Mouse (Mus musculus): ENCODE measurements around the gene Tlr9. TPM values are rescaled to one million over a fixed set of nuclear protein-coding genes. Genes with fewer than 3 reads are reported as not detected.

Tlr9 gene
- polyA plus RNA-seq, 1 experiment from 2014 or later = 0.09 TPM

DNA sequence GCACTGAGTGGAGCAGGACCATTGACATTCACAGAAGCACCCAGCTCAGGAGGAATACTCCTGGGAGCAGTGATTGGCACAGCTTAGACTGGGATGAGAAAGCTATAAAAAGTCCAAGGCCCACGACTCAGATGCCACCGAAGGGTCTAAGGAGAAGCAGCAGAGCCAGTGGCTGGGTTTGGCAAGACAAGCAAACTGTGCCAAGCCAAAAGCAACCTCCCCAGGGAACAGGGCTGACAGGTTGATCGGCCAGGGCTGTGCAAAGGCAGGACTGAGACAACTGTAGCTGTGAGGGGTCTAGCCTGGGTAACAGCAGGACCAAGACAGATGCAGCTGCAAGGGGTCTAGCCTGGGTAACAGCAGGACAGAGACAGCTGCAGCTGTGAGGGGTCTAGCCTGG, 10.6 kb downstream of the Tlr9 start:
- no peak overlapping the region for H3K9ac ChIP-seq
- ATAC-seq (ENCODE audit: insufficient read depth) (no peak), DNase-seq (no peak)
- H3K27ac ChIP-seq (ENCODE audit: low read depth) = no peak overlapping the region
- H3K9me3 ChIP-seq (ENCODE audit: low read depth, low read length) = no peaks in the 10 kb centered on the region
- H3K4me3 ChIP-seq (ENCODE audit: low read depth, low read length) = no peak overlapping the region
- H3K4me1 ChIP-seq (ENCODE audit: insufficient read depth) = no peaks in the 10 kb centered on the region
- H3K36me3 ChIP-seq (ENCODE audit: insufficient read depth) = peaks cover 58% of the 10 kb centered on the region
- H3K4me2 ChIP-seq = no peak overlapping the region
- 93% methylated on average over 3 of the region's 3 CpGs for WGBS
- TF ChIP-seq CTCF (IDR thresholded peaks at IDR 0.05; ENCODE audit: low read depth) = no peak
- no peaks in the 10 kb centered on the region for H3K27me3 ChIP-seq (ENCODE audit: insufficient read depth, low read length)

GRCm38 (mm10) chr9:106233953-106234352, 11.6 kb downstream of the Tlr9 start:
- Histone ChIP-seq H3K4me1 (ENCODE audit: insufficient read depth) (no peaks in the 10 kb centered on the region), H3K9ac (no peak overlapping the region), H3K27ac (ENCODE audit: low read depth) (no peak overlapping the region), H3K4me2 (no peak overlapping the region), H3K4me3 (ENCODE audit: low read depth, low read length) (no peak overlapping the region), H3K9me3 (ENCODE audit: low read depth, low read length) (no peaks in the 10 kb centered on the region), H3K27me3 (ENCODE audit: insufficient read depth, low read length) (no peaks in the 10 kb centered on the region), H3K36me3 (ENCODE audit: insufficient read depth) (peaks cover 68% of the 10 kb centered on the region)
- no peak for TF ChIP-seq CTCF (IDR thresholded peaks at IDR 0.05; ENCODE audit: low read depth)
- DNase-seq (no peak), ATAC-seq (ENCODE audit: insufficient read depth) (no peak)
- WGBS = 77% methylated on average over 6 of the region's 6 CpGs

- 83% methylated on average over 23 of the region's 23 CpGs for WGBS
- TF ChIP-seq CTCF (IDR thresholded peaks at IDR 0.05; ENCODE audit: low read depth) = no peak
- no peak for DNase-seq
These were observed 12.9 kb downstream of the Tlr9 start for GRCm38 (mm10) chr9:106235194-106235830.

DNA sequence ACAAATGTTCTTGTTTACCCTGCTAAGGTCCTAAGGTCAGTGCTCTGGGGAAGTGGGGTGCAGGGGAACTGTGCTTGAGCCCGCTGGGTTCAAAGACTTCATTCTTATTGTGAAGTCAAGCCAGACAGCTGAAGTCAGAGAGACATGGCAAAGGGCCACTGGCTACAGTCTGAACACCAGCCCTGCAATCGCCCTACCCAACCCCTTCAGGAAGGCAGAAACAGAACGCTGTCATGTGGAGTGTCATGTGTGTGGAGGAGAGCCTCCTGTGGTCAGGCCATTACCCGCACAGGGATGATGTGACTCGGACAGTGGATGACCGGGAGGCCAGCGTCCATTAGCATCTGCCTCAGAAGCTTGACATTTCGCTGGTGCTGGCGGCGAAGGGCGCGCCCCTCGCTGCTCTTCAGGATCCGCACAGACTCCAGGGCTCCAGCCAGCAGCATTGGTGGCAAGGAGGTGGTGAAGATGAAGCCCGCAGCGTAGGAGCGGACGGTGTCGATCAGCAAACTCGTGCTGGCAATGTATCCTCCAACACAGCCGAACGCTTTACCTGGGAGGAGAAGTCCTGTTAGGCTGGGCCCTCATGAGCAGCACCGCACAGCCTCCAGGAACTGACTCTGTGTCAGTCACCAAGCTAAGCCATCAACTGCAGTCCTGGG, 13.9 kb downstream of the Tlr9 start:
- TF ChIP-seq CTCF (IDR thresholded peaks at IDR 0.05; ENCODE audit: low read depth) = no peak

More at GRCm38 (mm10) chr9:106235194-106235830, 12.9 kb downstream of the Tlr9 start:
- Histone ChIP-seq H3K4me2 (no peak overlapping the region), H3K36me3 (ENCODE audit: insufficient read depth) (peaks cover 82% of the 10 kb centered on the region), H3K9me3 (ENCODE audit: low read depth, low read length) (no peaks in the 10 kb centered on the region), H3K9ac (no peak overlapping the region), H3K4me3 (ENCODE audit: low read depth, low read length) (no peak overlapping the region), H3K27ac (ENCODE audit: low read depth) (no peak overlapping the region), H3K27me3 (ENCODE audit: insufficient read depth, low read length) (no peaks in the 10 kb centered on the region), H3K4me1 (ENCODE audit: insufficient read depth) (no peaks in the 10 kb centered on the region)
- no peak for ATAC-seq (ENCODE audit: insufficient read depth)

GRCm38 (mm10) chr9:106236818-106237211, 14.4 kb downstream of the Tlr9 start:
- no peak for TF ChIP-seq CTCF (IDR thresholded peaks at IDR 0.05; ENCODE audit: low read depth)
- Histone ChIP-seq H3K9me3 (ENCODE audit: low read depth, low read length) (no peaks in the 10 kb centered on the region), H3K9ac (no peak overlapping the region), H3K27ac (ENCODE audit: low read depth) (no peak overlapping the region), H3K4me3 (ENCODE audit: low read depth, low read length) (no peak overlapping the region), H3K4me2 (no peak overlapping the region), H3K36me3 (ENCODE audit: insufficient read depth) (peaks cover 97% of the 10 kb centered on the region), H3K4me1 (ENCODE audit: insufficient read depth) (no peaks in the 10 kb centered on the region), H3K27me3 (ENCODE audit: insufficient read depth, low read length) (no peaks in the 10 kb centered on the region)
- no peak for ATAC-seq (ENCODE audit: insufficient read depth)
- WGBS = 60% methylated on average over 3 of the region's 3 CpGs
- DNase-seq = no peak

More for the DNA sequence above, 13.9 kb downstream of the Tlr9 start:
- H3K4me2 ChIP-seq = no peak overlapping the region
- no peak overlapping the region for H3K27ac ChIP-seq (ENCODE audit: low read depth)
- no peaks in the 10 kb centered on the region for H3K27me3 ChIP-seq (ENCODE audit: insufficient read depth, low read length)
- DNase-seq = no peak
- no peak for ATAC-seq (ENCODE audit: insufficient read depth)
- 88% methylated on average over 23 of the region's 23 CpGs for WGBS
- peaks cover 91% of the 10 kb centered on the region for H3K36me3 ChIP-seq (ENCODE audit: insufficient read depth)
- no peak overlapping the region for H3K4me3 ChIP-seq (ENCODE audit: low read depth, low read length)
- no peaks in the 10 kb centered on the region for H3K4me1 ChIP-seq (ENCODE audit: insufficient read depth)
- no peaks in the 10 kb centered on the region for H3K9me3 ChIP-seq (ENCODE audit: low read depth, low read length)
- no peak overlapping the region for H3K9ac ChIP-seq

DNA sequence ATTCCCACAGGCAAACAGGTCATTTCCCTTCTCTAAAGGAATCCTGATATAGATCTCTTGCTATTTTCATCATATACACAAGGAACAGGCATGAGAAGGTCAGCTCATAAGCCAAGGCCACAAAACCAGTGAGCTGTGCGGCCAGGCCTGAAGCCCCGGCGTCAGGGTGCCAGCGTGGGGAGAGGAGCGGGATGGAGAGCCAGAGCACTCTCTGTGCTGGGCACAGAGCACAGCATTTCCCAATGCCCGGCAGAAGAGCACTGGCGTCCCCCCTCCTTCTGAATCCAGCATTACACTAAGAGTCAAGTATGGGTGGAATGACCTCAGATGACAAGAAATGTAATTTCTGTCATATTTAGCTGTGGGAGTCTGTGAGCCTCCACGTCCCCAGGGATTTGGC, 15.0 kb downstream of the Tlr9 start:
- Histone ChIP-seq H3K9ac (no peak overlapping the region), H3K4me3 (ENCODE audit: low read depth, low read length) (no peak overlapping the region), H3K4me1 (ENCODE audit: insufficient read depth) (no peaks in the 10 kb centered on the region), H3K9me3 (ENCODE audit: low read depth, low read length) (no peaks in the 10 kb centered on the region), H3K36me3 (ENCODE audit: insufficient read depth) (peaks cover 98% of the 10 kb centered on the region), H3K4me2 (no peak overlapping the region), H3K27ac (ENCODE audit: low read depth) (no peak overlapping the region), H3K27me3 (ENCODE audit: insufficient read depth, low read length) (no peaks in the 10 kb centered on the region)
- TF ChIP-seq CTCF (IDR thresholded peaks at IDR 0.05; ENCODE audit: low read depth) = no peak
- no peak for DNase-seq
- no peak for ATAC-seq (ENCODE audit: insufficient read depth)
- 86% methylated on average over 8 of the region's 8 CpGs for WGBS

GRCm38 (mm10) chr9:106237878-106238277, 15.5 kb downstream of the Tlr9 start:
- Histone ChIP-seq H3K36me3 (ENCODE audit: insufficient read depth) (peaks cover 99% of the 10 kb centered on the region), H3K4me3 (ENCODE audit: low read depth, low read length) (no peak overlapping the region), H3K9me3 (ENCODE audit: low read depth, low read length) (no peaks in the 10 kb centered on the region), H3K4me2 (no peak overlapping the region), H3K9ac (no peak overlapping the region), H3K4me1 (ENCODE audit: insufficient read depth) (no peaks in the 10 kb centered on the region), H3K27me3 (ENCODE audit: insufficient read depth, low read length) (no peaks in the 10 kb centered on the region), H3K27ac (ENCODE audit: low read depth) (no peak overlapping the region)
- WGBS = 89% methylated on average over 10 of the region's 10 CpGs
- no peak for DNase-seq
- ATAC-seq (ENCODE audit: insufficient read depth) = no peak
- TF ChIP-seq CTCF (IDR thresholded peaks at IDR 0.05; ENCODE audit: low read depth) = no peak
